In the genomic region with DNA sequence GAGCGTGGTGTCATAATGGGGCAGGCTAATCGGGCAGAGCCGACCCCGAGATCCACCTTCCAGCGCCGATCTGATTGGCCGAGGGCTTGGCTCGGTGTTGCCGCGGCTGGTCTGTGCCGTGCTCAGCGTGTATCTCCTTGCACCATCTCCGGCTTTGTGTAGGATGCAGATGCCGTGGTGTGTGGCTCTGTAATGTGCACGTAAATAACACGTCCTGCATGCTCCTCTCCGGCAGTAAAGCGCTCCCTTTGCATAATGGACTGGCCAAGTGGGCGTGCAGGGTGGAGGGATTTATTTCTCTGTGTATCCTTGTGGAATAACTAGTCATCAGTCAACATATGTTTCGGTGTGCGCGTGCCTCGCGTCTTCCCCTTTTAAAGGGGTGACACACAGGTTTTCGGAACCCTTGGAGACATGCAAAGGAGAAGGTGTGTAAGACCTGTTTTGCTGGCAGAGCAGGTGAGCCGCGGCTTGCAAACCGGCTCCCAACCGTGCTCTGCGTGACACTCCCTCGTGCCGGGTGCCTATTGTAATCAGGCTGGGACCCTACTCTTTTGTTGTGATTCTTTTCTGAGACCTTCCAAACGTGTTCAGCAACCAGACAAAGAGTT, we compare ENCODE assay signal across 8 mouse cellular contexts. TPM values are rescaled to one million over a fixed set of nuclear protein-coding genes. Genes with fewer than 3 reads are reported as not detected.
DNase-seq lines count a peak whose midpoint lies in the region; ATAC-seq and TF ChIP-seq lines count a peak whose summit lies in the region.

No protein-coding gene starts in this region.

- peak overlapping the region; percentile 95; the same call in 1 of the 2 replicates for H3K9ac ChIP-seq in ES-Bruce4 (ENCODE audit: low read depth, poor library complexity, severe bottlenecking)
- peak overlapping the region; percentile 93 for H3K9ac ChIP-seq in forebrain, embryonic 13.5 days
- peak overlapping the region; percentile 78 for H3K9ac ChIP-seq in lung, embryonic 16.5 days (ENCODE audit: low read length)

- intact Hi-C loops in heart, postnatal 25 days (cut with DNase I), result loop anchor here (2.0 to 5.0 kb wide), 3 partner anchors 59 to 164 kb away; no protein-coding TSS in a partner anchor

- TF ChIP-seq EP300 in ES-Bruce4 (IDR thresholded peaks at IDR 0.05; ENCODE audit: insufficient read depth, low read depth, low read length), result peak; percentile 60

- no peak overlapping the region for H3K27ac ChIP-seq in ES-Bruce4 (ENCODE audit: insufficient read depth, low read length)
- H3K27ac ChIP-seq in forebrain, embryonic 13.5 days, result peak overlapping the region; percentile 91
- peak overlapping the region; percentile 60 for H3K27ac ChIP-seq in lung, embryonic 16.5 days (ENCODE audit: low read length)

- H3K36me3 ChIP-seq in ES-Bruce4 (ENCODE audit: control insufficient read depth, insufficient read depth, low read length, poor library complexity, severe bottlenecking), result no peaks in the 10 kb centered on the region
- H3K36me3 ChIP-seq in forebrain, embryonic 13.5 days (ENCODE audit: poor library complexity, severe bottlenecking), result no peaks in the 10 kb centered on the region
- H3K36me3 ChIP-seq in lung, embryonic 16.5 days (ENCODE audit: control insufficient read depth, insufficient read depth, low read length), result no peaks in the 10 kb centered on the region

- H3K4me1 ChIP-seq in ES-Bruce4 (ENCODE audit: control insufficient read depth, insufficient read depth, low read length), result peaks cover 2% of the 10 kb centered on the region
- H3K4me1 ChIP-seq in forebrain, embryonic 13.5 days, result peaks cover 31% of the 10 kb centered on the region
- H3K4me1 ChIP-seq in lung, embryonic 16.5 days (replicated peaks; ENCODE audit: control insufficient read depth, insufficient read depth, low read length), result peaks cover 14% of the 10 kb centered on the region

- H3K27me3 ChIP-seq in ES-Bruce4 (ENCODE audit: control insufficient read depth, insufficient read depth, low read length, poor library complexity, severe bottlenecking), result 0 out of 2 replicates have a peak, but pooled peaks cover 6% of the 10 kb centered on the region
- peaks cover 8% of the 10 kb centered on the region; the same call in 1 of the 2 replicates for H3K27me3 ChIP-seq in forebrain, embryonic 13.5 days
- peaks cover 4% of the 10 kb centered on the region; the same call in 1 of the 2 replicates for H3K27me3 ChIP-seq in lung, embryonic 16.5 days (ENCODE audit: control insufficient read depth, insufficient read depth, low read depth, low read length)

- no peak for TF ChIP-seq POLR2A in ES-Bruce4 (IDR thresholded peaks at IDR 0.05; ENCODE audit: insufficient read depth, low read length)

- ATAC-seq in forebrain, embryonic 13.5 days, result peak; percentile 86
- ATAC-seq in lung, embryonic 16.5 days (ENCODE audit: low read depth), result peak; percentile 68

- H3K4me2 ChIP-seq in forebrain, embryonic 13.5 days, result peak overlapping the region; percentile 79
- peak overlapping the region; percentile 96 for H3K4me2 ChIP-seq in lung, embryonic 16.5 days (ENCODE audit: low read depth, low read length)

- WGBS in forebrain, embryonic 13.5 days, result under 1% methylated on average over 33 of the region's 33 CpGs
- under 1% methylated on average over 33 of the region's 33 CpGs for WGBS in lung, embryonic 16.5 days

- DNase-seq in c-Kit-positive CD71-negative TER-119-negative erythroid progenitor cells, embryonic 14.5 days (ENCODE audit: low read depth), result peak; percentile 52
- DNase-seq in heart, postnatal 25 days (ENCODE audit: low spot score), result peak; percentile 37
- DNase-seq in layer of hippocampus, adult 18-20 months (ENCODE audit: low spot score in 2 of 2), result peak; percentile 34 to 76
- DNase-seq in retina, adult 2 months (ENCODE audit: low read depth, low spot score), result peak; percentile 57
- DNase-seq in thymus, postnatal 36 days, result peak; percentile 54 to 67

- H3K4me3 ChIP-seq in ES-Bruce4 (ENCODE audit: low read depth, low read length), result peak overlapping the region; percentile 82
- peak overlapping the region; percentile 87 for H3K4me3 ChIP-seq in forebrain, embryonic 13.5 days
- peak overlapping the region; percentile 80 for H3K4me3 ChIP-seq in lung, embryonic 16.5 days (ENCODE audit: low read length)

- no peaks in the 10 kb centered on the region for H3K9me3 ChIP-seq in ES-Bruce4 (replicated peaks; ENCODE audit: control insufficient read depth, insufficient read depth, low read length, poor library complexity, severe bottlenecking)
- H3K9me3 ChIP-seq in forebrain, embryonic 13.5 days (replicated peaks), result no peaks in the 10 kb centered on the region
- H3K9me3 ChIP-seq in lung, embryonic 16.5 days (ENCODE audit: control insufficient read depth, low read length), result no peaks in the 10 kb centered on the region

- TF ChIP-seq CTCF in ES-Bruce4 (IDR thresholded peaks at IDR 0.05; ENCODE audit: low read depth, low read length), result no peak

RNA-seq across cellular contexts. Expression of a gene that starts 1.2 kb away (rescaled TPM):
- 22.2 and 24.3 TPM in 2 replicates for polyA plus RNA-seq in ES-Bruce4 (2011; ENCODE audit: insufficient read depth, insufficient read length, low read depth, missing spikeins)
- polyA plus RNA-seq in forebrain, embryonic 13.5 days (2015; fragmentation: Nextera tagmentation; extraction: Ambion mirVana), result 60.2 and 62.7 TPM in 2 replicates
- 1 to 10 TPM; 7.2 to 8.6 TPM for total RNA-seq in heart, postnatal 25 days (2021)
- 100 to 1,000 TPM; 197 to 205 TPM for total RNA-seq in layer of hippocampus, adult 18-20 months (2021)
- 24.7 and 24.9 TPM in 2 replicates for polyA plus RNA-seq in lung, embryonic 16.5 days (2015; fragmentation: Nextera tagmentation; extraction: Ambion mirVana)
